15 mouse cellular contexts compared by ENCODE assay signal in genomic region chr8:61628938-61629630, GRCm38 (mm10).
A peak's percentile ranks its signal among the peaks of the same experiment; 100 is the strongest.
DNase-seq lines count a peak whose midpoint lies in the region; ATAC-seq and TF ChIP-seq lines count a peak whose summit lies in the region.
"Had no signal": no experiment of that assay in that cellular context is flagged by ENCODE, and none has a peak within 500 bp of the region (broad histone marks: within the 10 kb centered on the region; RNA-seq: fewer than 3 reads in every experiment).

No protein-coding gene starts in this region.

- no peak for ATAC-seq in heart, postnatal 0 days (ENCODE audit: insufficient read depth, low read depth)
- no peak for ATAC-seq in heart, embryonic 12.5 days (ENCODE audit: insufficient number of reproducible peaks, low FRiP score)
- peak; percentile 41; the same call in 1 of the 2 replicates for ATAC-seq in forebrain, embryonic 13.5 days
- ATAC-seq in limb, embryonic 12.5 days (ENCODE audit: insufficient number of reproducible peaks, insufficient read depth, low FRiP score, low TSS enrichment, low read depth): peak; percentile 75
- ATAC-seq: activated CD4-positive, CD25-positive, alpha-beta regulatory T cell, adult 4 months had no signal

- no peaks in the 10 kb centered on the region for H3K9me3 ChIP-seq in heart, postnatal 0 days (replicated peaks; ENCODE audit: control insufficient read depth, low read length)
- H3K9me3 ChIP-seq in heart, embryonic 12.5 days (replicated peaks): no peaks in the 10 kb centered on the region
- H3K9me3 ChIP-seq in forebrain, embryonic 13.5 days (replicated peaks): no peaks in the 10 kb centered on the region
- H3K9me3 ChIP-seq in limb, embryonic 12.5 days: no peaks in the 10 kb centered on the region
- H3K9me3 ChIP-seq: heart, embryonic 13.5 days had no signal

- H3K27me3 ChIP-seq in heart, postnatal 0 days (ENCODE audit: control insufficient read depth, insufficient read depth, low read length): no peaks in the 10 kb centered on the region
- H3K27me3 ChIP-seq in heart, embryonic 12.5 days (replicated peaks): no peaks in the 10 kb centered on the region
- no peaks in the 10 kb centered on the region for H3K27me3 ChIP-seq in forebrain, embryonic 13.5 days
- H3K27me3 ChIP-seq in limb, embryonic 12.5 days: no peaks in the 10 kb centered on the region
- H3K27me3 ChIP-seq: heart, embryonic 13.5 days had no signal

- no peaks in the 10 kb centered on the region; the same call in 1 of the 2 replicates for H3K36me3 ChIP-seq in heart, postnatal 0 days (replicated peaks; ENCODE audit: control insufficient read depth, insufficient read depth, low read length)
- H3K36me3 ChIP-seq in heart, embryonic 12.5 days: peaks cover 11% of the 10 kb centered on the region; the same call in 1 of the 2 replicates
- no peaks in the 10 kb centered on the region for H3K36me3 ChIP-seq in forebrain, embryonic 13.5 days (ENCODE audit: poor library complexity, severe bottlenecking)
- H3K36me3 ChIP-seq in limb, embryonic 12.5 days: no peaks in the 10 kb centered on the region

- peaks cover 7% of the 10 kb centered on the region; the same call in 1 of the 2 replicates for H3K4me1 ChIP-seq in heart, postnatal 0 days (ENCODE audit: control insufficient read depth, insufficient read depth)
- H3K4me1 ChIP-seq in heart, embryonic 12.5 days (replicated peaks): peaks cover 23% of the 10 kb centered on the region
- peaks cover 6% of the 10 kb centered on the region for H3K4me1 ChIP-seq in forebrain, embryonic 13.5 days
- H3K4me1 ChIP-seq in limb, embryonic 12.5 days (replicated peaks): peaks cover 33% of the 10 kb centered on the region

- TF ChIP-seq EP300 in heart, postnatal 0 days (IDR thresholded peaks at IDR 0.05; ENCODE audit: low read depth): no peak

- peak overlapping the region; percentile 16 for H3K27ac ChIP-seq in heart, postnatal 0 days (ENCODE audit: low read depth)
- no peak overlapping the region for H3K27ac ChIP-seq in heart, embryonic 12.5 days (ENCODE audit: poor library complexity, severe bottlenecking)
- no peak overlapping the region for H3K27ac ChIP-seq in forebrain, embryonic 13.5 days
- H3K27ac ChIP-seq in limb, embryonic 12.5 days: peak overlapping the region; percentile 79
- no peak overlapping the region for H3K27ac ChIP-seq in layer of hippocampus, adult 2 months
- H3K27ac ChIP-seq: heart, embryonic 13.5 days; macrophage had no signal

- 66% methylated on average over 3 of the region's 3 CpGs for WGBS in heart, postnatal 0 days
- 63% methylated on average over 3 of the region's 3 CpGs for WGBS in heart, embryonic 12.5 days
- WGBS in forebrain, embryonic 13.5 days: 74% methylated on average over 3 of the region's 3 CpGs
- 67% methylated on average over 3 of the region's 3 CpGs for WGBS in limb, embryonic 12.5 days

- no peak overlapping the region for H3K9ac ChIP-seq in heart, postnatal 0 days (replicated peaks; ENCODE audit: low read depth, low read length)
- no peak overlapping the region for H3K9ac ChIP-seq in heart, embryonic 12.5 days
- H3K9ac ChIP-seq in forebrain, embryonic 13.5 days: no peak overlapping the region
- H3K9ac ChIP-seq in limb, embryonic 12.5 days (replicated peaks): no peak overlapping the region
- H3K9ac ChIP-seq: heart, embryonic 13.5 days had no signal

- no peak for DNase-seq in heart, postnatal 0 days (ENCODE audit: low spot score)
- peak; percentile 49 for DNase-seq in NIH3T3 (ENCODE audit: low read depth)
- no peak for DNase-seq in spleen, postnatal 4 days (ENCODE audit: low spot score in 2 of 2)
- DNase-seq in layer of hippocampus, adult 2 months (ENCODE audit: low spot score in 2 of 2): no peak
- DNase-seq in spleen, adult 18-20 months: no peak
- DNase-seq: cerebellum, adult 9-10 months; gastrocnemius, postnatal 14 days; kidney, adult 9 months; thymus, adult 2 months had no signal

- no peak overlapping the region for H3K4me2 ChIP-seq in heart, postnatal 0 days (ENCODE audit: low read depth, low read length)
- H3K4me2 ChIP-seq in heart, embryonic 12.5 days: no peak overlapping the region
- no peak overlapping the region for H3K4me2 ChIP-seq in forebrain, embryonic 13.5 days
- no peak overlapping the region for H3K4me2 ChIP-seq in limb, embryonic 12.5 days
- H3K4me2 ChIP-seq: heart, embryonic 13.5 days had no signal

- no peak for TF ChIP-seq CTCF in heart, postnatal 0 days (IDR thresholded peaks at IDR 0.05; ENCODE audit: low read depth)
- no peak for TF ChIP-seq CTCF in layer of hippocampus, adult 2 months (conservative IDR thresholded peaks at IDR 0.05)

- H3K4me3 ChIP-seq in heart, postnatal 0 days (ENCODE audit: low read depth, low read length): no peak overlapping the region
- H3K4me3 ChIP-seq in heart, embryonic 12.5 days: no peak overlapping the region
- H3K4me3 ChIP-seq in forebrain, embryonic 13.5 days: no peak overlapping the region
- H3K4me3 ChIP-seq in limb, embryonic 12.5 days (replicated peaks): no peak overlapping the region
- no peak overlapping the region for H3K4me3 ChIP-seq in layer of hippocampus, adult 2 months
- H3K4me3 ChIP-seq: heart, embryonic 13.5 days had no signal

Comparison
In these comparisons a context has a peak if more than half of its experiments do, and no peak if none do; other contexts are left out.
1. H3K27ac ChIP-seq: peak in heart, postnatal 0 days (single experiment) and limb, embryonic 12.5 days (single experiment); none in heart, embryonic 12.5 days (single experiment), forebrain, embryonic 13.5 days (single experiment) and layer of hippocampus, adult 2 months (single experiment).
2. ATAC-seq: peak in forebrain, embryonic 13.5 days (single experiment) and limb, embryonic 12.5 days (single experiment); none in heart, postnatal 0 days (single experiment) and heart, embryonic 12.5 days (single experiment).